Mouse (Mus musculus): Measurements from ENCODE around the gene Pxmp2. TPM values are rescaled to one million over a fixed set of nuclear protein-coding genes. Genes with fewer than 3 reads are reported as not detected.

Gene Pxmp2
- polyA plus RNA-seq, 1 experiment from 2014 or later, result 10.8 TPM

- peaks cover 65% of the 10 kb centered on the region for H3K36me3 ChIP-seq (ENCODE audit: control insufficient read depth, insufficient read depth, low read length)
- H3K9ac ChIP-seq (replicated peaks; ENCODE audit: low read length), result no peak overlapping the region
- peaks cover 3% of the 10 kb centered on the region; the same call in 1 of the 2 replicates for H3K4me1 ChIP-seq (ENCODE audit: control insufficient read depth, insufficient read depth, low read length)
- ATAC-seq (ENCODE audit: low FRiP score, low TSS enrichment) (no peak), DNase-seq (no peak)
- no peak overlapping the region for H3K4me2 ChIP-seq (ENCODE audit: low read length)
- no peak overlapping the region for H3K4me3 ChIP-seq (replicated peaks; ENCODE audit: low read depth, low read length)
- 93% methylated on average over 3 of the region's 3 CpGs for WGBS
- no peak overlapping the region for H3K27ac ChIP-seq (replicated peaks; ENCODE audit: low read depth, low read length)
- no peaks in the 10 kb centered on the region for H3K9me3 ChIP-seq (ENCODE audit: control insufficient read depth, low read length)
- no peaks in the 10 kb centered on the region for H3K27me3 ChIP-seq (ENCODE audit: control insufficient read depth, insufficient read depth, low read length)
Observed at GRCm38 (mm10) chr5:110225056-110225455, 60.9 kb downstream of the Pxmp2 start.

Other genes with a start within 250 kb of the Pxmp2 start
- 6.8 and 7.4 TPM in 2 replicates for gene Gm17655, start 213.7 kb downstream of the Pxmp2 start, polyA plus RNA-seq (2014; fragmentation: Nextera tagmentation; extraction: Ambion mirVana)
- 0.55 and 0.80 TPM in 2 replicates for gene Gm35315, start 191.8 kb downstream of the Pxmp2 start, polyA plus RNA-seq (2014; fragmentation: Nextera tagmentation; extraction: Ambion mirVana)
- gene Plcxd1, start 186.2 kb downstream of the Pxmp2 start, polyA plus RNA-seq (2014; fragmentation: Nextera tagmentation; extraction: Ambion mirVana), result 1.9 and 3.5 TPM in 2 replicates
- gene Gtpbp6, start 178.0 kb downstream of the Pxmp2 start, polyA plus RNA-seq (2014; fragmentation: Nextera tagmentation; extraction: Ambion mirVana), result 50.8 and 64.3 TPM in 2 replicates
- gene Zfp605, start 176.1 kb downstream of the Pxmp2 start, polyA plus RNA-seq (2014; fragmentation: Nextera tagmentation; extraction: Ambion mirVana), result 15.9 and 20.0 TPM in 2 replicates
- gene Chfr, start 150.3 kb downstream of the Pxmp2 start, polyA plus RNA-seq (2014; fragmentation: Nextera tagmentation; extraction: Ambion mirVana), result 82.9 and 113 TPM in 2 replicates
- 21.2 and 29.4 TPM in 2 replicates for gene Golga3, start 109.5 kb downstream of the Pxmp2 start, polyA plus RNA-seq (2014; fragmentation: Nextera tagmentation; extraction: Ambion mirVana)
- 26.9 and 27.8 TPM in 2 replicates for gene Ankle2, start 55.2 kb downstream of the Pxmp2 start, polyA plus RNA-seq (2014; fragmentation: Nextera tagmentation; extraction: Ambion mirVana)
- 109 and 113 TPM in 2 replicates for gene Pgam5, start 16.3 kb downstream of the Pxmp2 start, polyA plus RNA-seq (2014; fragmentation: Nextera tagmentation; extraction: Ambion mirVana)
- gene Pole, start 120 bp upstream of the Pxmp2 start, polyA plus RNA-seq (2014; fragmentation: Nextera tagmentation; extraction: Ambion mirVana), result 7.8 and 8.4 TPM in 2 replicates
- gene P2rx2, start 57.0 kb upstream of the Pxmp2 start, polyA plus RNA-seq (2014; fragmentation: Nextera tagmentation; extraction: Ambion mirVana), result 5.2 and 6.7 TPM in 2 replicates
- gene Lrcol1, start 58.5 kb upstream of the Pxmp2 start, polyA plus RNA-seq (2014; fragmentation: Nextera tagmentation; extraction: Ambion mirVana), result not detected in 2 replicates
- 20.7 and 22.0 TPM in 2 replicates for gene Fbrsl1, start 162.3 kb upstream of the Pxmp2 start, polyA plus RNA-seq (2014; fragmentation: Nextera tagmentation; extraction: Ambion mirVana)

Data from midbrain, embryonic 14.5 days (tissue).